Mouse (Mus musculus) 416B (cell line): ENCODE results near the gene Nlrp9c.
"Not testable (repeated sequence)": the region's sequence is repeated elsewhere in the genome, so short reads cannot be mapped to it uniquely, and the experiment has no call there.

Experiments used
- DNase-seq: peaks from one replicate; pipeline ENCODE4 v3.0.0; 2011; ENCODE audit warnings: low read depth

Gene Nlrp9c

GRCm38 (mm10) chr7:26403600-26403999 is at the start of gene Nlrp9c:
TSS of gene Nlrp9c (minus strand) at chr7:26403700.
- DNase-seq = not testable (repeated sequence)

GRCm38 (mm10) chr7:26434813-26435212 is 31.3 kb upstream of the Nlrp9c start, which contains the start of gene Nlrp4a:
TSS of gene Nlrp4a (plus strand) at chr7:26435113.
- DNase-seq = no peak

- DNase-seq = not testable (repeated sequence)
Measured at GRCm38 (mm10) chr7:26391811-26392210, 11.7 kb downstream of the Nlrp9c start.

DNA sequence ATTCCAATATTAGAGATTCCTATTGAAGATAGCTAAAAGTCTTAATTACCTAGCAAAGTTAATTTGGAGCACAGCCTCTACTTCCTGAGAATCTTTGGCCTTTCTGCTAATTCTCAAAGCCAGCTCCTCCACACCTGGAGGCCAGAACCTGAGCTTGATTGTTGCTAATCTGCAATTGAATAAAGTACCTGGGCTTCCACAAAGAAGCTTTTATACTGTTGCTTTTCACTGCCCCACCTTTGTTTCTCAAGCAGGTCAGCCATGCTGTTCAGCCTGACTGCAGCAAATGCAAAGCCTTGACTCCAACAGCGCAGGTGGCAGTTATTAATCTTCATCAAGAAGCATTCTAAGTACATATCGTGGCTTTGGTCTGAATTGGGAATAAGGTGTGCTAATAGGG is 12.4 kb downstream of the Nlrp9c start:
- not testable (repeated sequence) for DNase-seq

DNA sequence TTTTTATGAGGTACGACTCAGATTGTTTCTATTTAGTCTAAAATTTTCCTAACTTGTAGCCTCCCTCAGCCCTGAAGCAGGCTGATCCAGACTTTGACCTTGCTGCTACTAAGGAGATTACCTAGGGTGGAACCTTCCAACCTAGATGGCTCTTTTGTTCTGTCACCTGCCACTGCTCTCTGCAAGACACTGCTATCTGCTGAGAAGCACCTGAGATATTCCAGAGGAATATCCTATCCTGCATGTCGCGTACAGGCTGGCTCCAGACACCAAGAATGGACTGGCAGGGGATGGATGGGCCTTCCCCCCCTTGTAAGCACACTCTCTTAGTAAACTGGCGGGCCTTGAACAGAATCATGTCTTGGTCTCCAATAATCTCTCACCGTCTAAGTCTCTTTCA is 16.8 kb downstream of the Nlrp9c start:
- DNase-seq = not testable (repeated sequence)

GRCm38 (mm10) chr7:26380807-26381206 is 22.7 kb downstream of the Nlrp9c start:
- no peak for DNase-seq

DNA sequence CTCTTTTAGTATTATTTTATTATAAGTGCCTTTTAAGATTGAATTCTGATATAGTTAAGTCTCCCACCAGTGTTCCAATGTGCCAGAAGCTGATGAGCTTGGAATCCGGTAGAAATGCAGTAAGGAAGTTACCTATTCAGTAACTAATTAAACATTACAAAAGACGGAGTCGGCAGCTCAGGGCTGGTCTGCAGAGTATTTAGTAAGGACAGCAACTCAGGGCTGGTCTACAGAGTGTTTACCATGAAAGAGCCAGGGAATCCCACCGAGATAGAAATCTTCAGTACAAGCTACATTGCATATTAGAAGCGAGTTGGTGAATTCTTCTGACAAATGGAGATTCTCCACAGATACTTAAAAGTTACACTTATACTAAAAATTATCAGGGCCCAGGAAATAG is 30.3 kb downstream of the Nlrp9c start:
- DNase-seq = not testable (repeated sequence)

DNA sequence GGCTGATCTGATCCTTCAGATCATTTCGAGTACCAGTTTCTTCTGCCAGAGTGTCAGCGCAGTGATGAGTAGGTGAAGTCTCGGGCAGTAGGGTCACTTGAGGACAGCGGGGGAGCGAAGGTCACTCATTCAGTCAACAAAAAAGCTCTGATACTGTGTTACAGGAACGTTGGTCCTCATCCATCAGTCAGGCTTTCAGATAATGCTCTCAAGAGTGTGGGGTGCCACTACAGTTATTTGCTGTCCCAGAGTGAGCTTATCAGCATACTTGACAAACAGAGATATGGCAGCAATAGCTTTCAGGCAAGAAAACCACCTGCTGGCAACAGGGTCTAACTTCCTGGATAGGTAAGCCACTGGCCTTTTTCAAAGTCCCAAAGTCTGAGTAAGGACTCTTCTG is 46.8 kb downstream of the Nlrp9c start:
- not testable (repeated sequence) for DNase-seq

GRCm38 (mm10) chr7:26352258-26352657 is 51.2 kb downstream of the Nlrp9c start:
- DNase-seq = not testable (repeated sequence)

- not testable (repeated sequence) for DNase-seq
Measured at GRCm38 (mm10) chr7:26350177-26350576, 53.3 kb downstream of the Nlrp9c start.

- DNase-seq = peak; percentile 28
Measured at GRCm38 (mm10) chr7:26320361-26320760, 83.1 kb downstream of the Nlrp9c start.

- not testable (repeated sequence) for DNase-seq
Measured at GRCm38 (mm10) chr7:26315809-26316208, 87.7 kb downstream of the Nlrp9c start.

- DNase-seq = not testable (repeated sequence)
Measured at GRCm38 (mm10) chr7:26315194-26315593, 88.3 kb downstream of the Nlrp9c start.

GRCm38 (mm10) chr7:26311786-26312185 is 91.7 kb downstream of the Nlrp9c start:
- DNase-seq = not testable (repeated sequence)

DNA sequence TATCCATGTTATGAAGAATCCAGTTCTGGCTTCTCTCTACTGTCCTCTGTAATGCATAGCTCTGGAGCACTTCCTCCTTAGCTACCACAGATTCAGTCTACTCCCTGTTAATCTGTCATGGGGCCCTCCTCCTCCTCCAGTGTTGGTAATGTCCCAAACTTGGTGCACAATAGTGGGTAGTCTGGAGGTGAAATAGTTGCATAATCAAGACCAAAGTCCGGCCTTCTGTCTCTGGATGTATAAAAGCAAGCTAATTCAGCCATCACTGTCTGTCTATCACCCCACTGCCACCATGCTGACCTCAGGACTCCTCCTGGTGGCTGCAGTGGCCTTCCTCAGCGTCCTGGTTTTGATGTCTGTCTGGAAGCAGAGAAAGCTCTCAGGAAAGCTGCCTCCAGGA is 96.6 kb downstream of the Nlrp9c start, which contains the start of gene Cyp2a4:
Cyp2a4 (plus strand) TSS at position 244 of the 400 bp plus-strand sequence.
- not testable (repeated sequence) for DNase-seq

- DNase-seq = not testable (repeated sequence)
Measured at GRCm38 (mm10) chr7:26303429-26304166, 99.9 kb downstream of the Nlrp9c start.
